Mouse (Mus musculus): ENCODE data around the gene Olfr905. TPM values are rescaled to one million over a fixed set of nuclear protein-coding genes. Genes with fewer than 3 reads are reported as not detected.

Olfr905 gene
- polyA plus RNA-seq (2015; fragmentation: Nextera tagmentation; extraction: Ambion mirVana), result not detected in 2 replicates

- H3K9ac ChIP-seq (ENCODE audit: low read depth, low read length), result no peak within 1 kb of the TSS
- H3K4me1 ChIP-seq (ENCODE audit: control insufficient read depth, low read depth, low read length), result no peaks in the 10 kb centered on the region
- H3K9me3 ChIP-seq (replicated peaks; ENCODE audit: control insufficient read depth, low read length), result no peaks in the 10 kb centered on the region
- H3K27me3 ChIP-seq (ENCODE audit: control insufficient read depth, insufficient read depth, low read depth, low read length), result no peaks in the 10 kb centered on the region
- ATAC-seq (ENCODE audit: low read depth), result no peak
- H3K36me3 ChIP-seq (ENCODE audit: control insufficient read depth, insufficient read depth), result no peaks in the 10 kb centered on the region
- no peak within 1 kb of the TSS for H3K4me3 ChIP-seq (ENCODE audit: low read depth, low read length)
- H3K27ac ChIP-seq (ENCODE audit: low read length), result no peak within 1 kb of the TSS
- no peak within 1 kb of the TSS for H3K4me2 ChIP-seq (ENCODE audit: low read depth, low read length)
Measured at GRCm38 (mm10) chr9:38470807-38471206, at the start of gene Olfr905. Gene Olfr905 (plus strand): TSS chr9:38471107.

- no peak for ATAC-seq (ENCODE audit: low read depth)
- Histone ChIP-seq H3K27ac (ENCODE audit: low read length) (no peak overlapping the region), H3K9me3 (replicated peaks; ENCODE audit: control insufficient read depth, low read length) (no peaks in the 10 kb centered on the region), H3K27me3 (ENCODE audit: control insufficient read depth, insufficient read depth, low read depth, low read length) (no peaks in the 10 kb centered on the region), H3K4me1 (ENCODE audit: control insufficient read depth, low read depth, low read length) (no peaks in the 10 kb centered on the region), H3K9ac (ENCODE audit: low read depth, low read length) (no peak overlapping the region), H3K4me2 (ENCODE audit: low read depth, low read length) (no peak overlapping the region), H3K4me3 (ENCODE audit: low read depth, low read length) (no peak overlapping the region), H3K36me3 (ENCODE audit: control insufficient read depth, insufficient read depth) (no peaks in the 10 kb centered on the region)
Measured at GRCm38 (mm10) chr9:38423801-38424200, 47.1 kb upstream of the Olfr905 start.

- no peak overlapping the region for H3K4me3 ChIP-seq (ENCODE audit: low read depth, low read length)
- H3K36me3 ChIP-seq (ENCODE audit: control insufficient read depth, insufficient read depth), result no peaks in the 10 kb centered on the region
- H3K9me3 ChIP-seq (replicated peaks; ENCODE audit: control insufficient read depth, low read length), result no peaks in the 10 kb centered on the region
- H3K4me1 ChIP-seq (ENCODE audit: control insufficient read depth, low read depth, low read length), result no peaks in the 10 kb centered on the region
- H3K27ac ChIP-seq (ENCODE audit: low read length), result no peak overlapping the region
- ATAC-seq (ENCODE audit: low read depth), result no peak
- H3K4me2 ChIP-seq (ENCODE audit: low read depth, low read length), result no peak overlapping the region
- H3K27me3 ChIP-seq (ENCODE audit: control insufficient read depth, insufficient read depth, low read depth, low read length), result no peaks in the 10 kb centered on the region
- no peak overlapping the region for H3K9ac ChIP-seq (ENCODE audit: low read depth, low read length)
- WGBS (ENCODE audit: insufficient replicate concordance), result 26% methylated on average over 1 of the region's 1 CpGs
Measured at GRCm38 (mm10) chr9:38427026-38427425, 43.9 kb upstream of the Olfr905 start.

GRCm38 (mm10) chr9:38429155-38429554 lies 41.8 kb upstream of the Olfr905 start, which contains the start of gene Olfr901:
Gene Olfr901 (plus strand): TSS chr9:38429455.
- H3K4me3 ChIP-seq (ENCODE audit: low read depth, low read length), result no peak within 1 kb of the TSS
- 59% methylated on average over 1 of the region's 1 CpGs for WGBS (ENCODE audit: insufficient replicate concordance)

GRCm38 (mm10) chr9:38447352-38447751 lies 23.6 kb upstream of the Olfr905 start, which contains the start of gene Olfr902:
Gene Olfr902 (plus strand): TSS chr9:38447652.
- Histone ChIP-seq H3K36me3 (ENCODE audit: control insufficient read depth, insufficient read depth) (no peaks in the 10 kb centered on the region), H3K9ac (ENCODE audit: low read depth, low read length) (no peak within 1 kb of the TSS), H3K9me3 (replicated peaks; ENCODE audit: control insufficient read depth, low read length) (no peaks in the 10 kb centered on the region), H3K27ac (ENCODE audit: low read length) (no peak within 1 kb of the TSS), H3K27me3 (ENCODE audit: control insufficient read depth, insufficient read depth, low read depth, low read length) (no peaks in the 10 kb centered on the region), H3K4me2 (ENCODE audit: low read depth, low read length) (no peak within 1 kb of the TSS), H3K4me3 (ENCODE audit: low read depth, low read length) (no peak within 1 kb of the TSS), H3K4me1 (ENCODE audit: control insufficient read depth, low read depth, low read length) (no peaks in the 10 kb centered on the region)
- WGBS (ENCODE audit: insufficient replicate concordance), result 74% methylated on average over 5 of the region's 5 CpGs
- no peak for ATAC-seq (ENCODE audit: low read depth)

More at GRCm38 (mm10) chr9:38429155-38429554, 41.8 kb upstream of the Olfr905 start, which contains the start of gene Olfr901:
- ATAC-seq (ENCODE audit: low read depth), result no peak
- H3K27me3 ChIP-seq (ENCODE audit: control insufficient read depth, insufficient read depth, low read depth, low read length), result no peaks in the 10 kb centered on the region
- H3K27ac ChIP-seq (ENCODE audit: low read length), result no peak within 1 kb of the TSS
- H3K4me1 ChIP-seq (ENCODE audit: control insufficient read depth, low read depth, low read length), result no peaks in the 10 kb centered on the region
- H3K4me2 ChIP-seq (ENCODE audit: low read depth, low read length), result no peak within 1 kb of the TSS
- no peaks in the 10 kb centered on the region for H3K36me3 ChIP-seq (ENCODE audit: control insufficient read depth, insufficient read depth)
- no peak within 1 kb of the TSS for H3K9ac ChIP-seq (ENCODE audit: low read depth, low read length)
- no peaks in the 10 kb centered on the region for H3K9me3 ChIP-seq (replicated peaks; ENCODE audit: control insufficient read depth, low read length)

- H3K27me3 ChIP-seq (ENCODE audit: control insufficient read depth, insufficient read depth, low read depth, low read length), result no peaks in the 10 kb centered on the region
- H3K4me1 ChIP-seq (ENCODE audit: control insufficient read depth, low read depth, low read length), result no peaks in the 10 kb centered on the region
- H3K4me3 ChIP-seq (ENCODE audit: low read depth, low read length), result no peak within 1 kb of the TSS
- H3K4me2 ChIP-seq (ENCODE audit: low read depth, low read length), result no peak within 1 kb of the TSS
- ATAC-seq (ENCODE audit: low read depth), result no peak
- H3K9me3 ChIP-seq (replicated peaks; ENCODE audit: control insufficient read depth, low read length), result no peaks in the 10 kb centered on the region
- no peak within 1 kb of the TSS for H3K9ac ChIP-seq (ENCODE audit: low read depth, low read length)
- H3K36me3 ChIP-seq (ENCODE audit: control insufficient read depth, insufficient read depth), result no peaks in the 10 kb centered on the region
- no peak within 1 kb of the TSS for H3K27ac ChIP-seq (ENCODE audit: low read length)
Measured at GRCm38 (mm10) chr9:38462844-38463243, 8.1 kb upstream of the Olfr905 start, which contains the start of gene Olfr904. Gene Olfr904 (plus strand): TSS chr9:38463144.

GRCm38 (mm10) chr9:38486785-38487184 lies 15.9 kb downstream of the Olfr905 start, which contains the start of gene Olfr906:
Gene Olfr906 (plus strand): TSS chr9:38487085.
- Histone ChIP-seq H3K4me2 (ENCODE audit: low read depth, low read length) (no peak within 1 kb of the TSS), H3K9me3 (replicated peaks; ENCODE audit: control insufficient read depth, low read length) (no peaks in the 10 kb centered on the region), H3K4me3 (ENCODE audit: low read depth, low read length) (no peak within 1 kb of the TSS), H3K27me3 (ENCODE audit: control insufficient read depth, insufficient read depth, low read depth, low read length) (no peaks in the 10 kb centered on the region), H3K4me1 (ENCODE audit: control insufficient read depth, low read depth, low read length) (no peaks in the 10 kb centered on the region), H3K9ac (ENCODE audit: low read depth, low read length) (no peak within 1 kb of the TSS), H3K36me3 (ENCODE audit: control insufficient read depth, insufficient read depth) (no peaks in the 10 kb centered on the region), H3K27ac (ENCODE audit: low read length) (no peak within 1 kb of the TSS)
- 52% methylated on average over 3 of the region's 3 CpGs for WGBS (ENCODE audit: insufficient replicate concordance)
- ATAC-seq (ENCODE audit: low read depth), result no peak

- Histone ChIP-seq H3K4me2 (ENCODE audit: low read depth, low read length) (no peak within 1 kb of the TSS), H3K27ac (ENCODE audit: low read length) (no peak within 1 kb of the TSS), H3K9me3 (replicated peaks; ENCODE audit: control insufficient read depth, low read length) (no peaks in the 10 kb centered on the region), H3K36me3 (ENCODE audit: control insufficient read depth, insufficient read depth) (no peaks in the 10 kb centered on the region), H3K9ac (ENCODE audit: low read depth, low read length) (no peak within 1 kb of the TSS), H3K4me1 (ENCODE audit: control insufficient read depth, low read depth, low read length) (no peaks in the 10 kb centered on the region), H3K27me3 (ENCODE audit: control insufficient read depth, insufficient read depth, low read depth, low read length) (no peaks in the 10 kb centered on the region), H3K4me3 (ENCODE audit: low read depth, low read length) (no peak within 1 kb of the TSS)
- no peak for ATAC-seq (ENCODE audit: low read depth)
- 49% methylated on average over 2 of the region's 2 CpGs for WGBS (ENCODE audit: insufficient replicate concordance)
Measured at GRCm38 (mm10) chr9:38495501-38495900, 24.6 kb downstream of the Olfr905 start, which contains the start of gene Olfr907. Gene Olfr907 (plus strand): TSS chr9:38495801.

- Histone ChIP-seq H3K36me3 (ENCODE audit: control insufficient read depth, insufficient read depth) (no peaks in the 10 kb centered on the region), H3K27me3 (ENCODE audit: control insufficient read depth, insufficient read depth, low read depth, low read length) (no peaks in the 10 kb centered on the region), H3K9me3 (replicated peaks; ENCODE audit: control insufficient read depth, low read length) (no peaks in the 10 kb centered on the region), H3K9ac (ENCODE audit: low read depth, low read length) (no peak overlapping the region), H3K4me1 (ENCODE audit: control insufficient read depth, low read depth, low read length) (no peaks in the 10 kb centered on the region), H3K4me2 (ENCODE audit: low read depth, low read length) (no peak overlapping the region), H3K27ac (ENCODE audit: low read length) (no peak overlapping the region), H3K4me3 (ENCODE audit: low read depth, low read length) (no peak overlapping the region)
- WGBS (ENCODE audit: insufficient replicate concordance), result 44% methylated on average over 2 of the region's 2 CpGs
- ATAC-seq (ENCODE audit: low read depth), result no peak
Measured at GRCm38 (mm10) chr9:38512353-38512752, 41.4 kb downstream of the Olfr905 start.
